Mouse (Mus musculus) hindbrain, embryonic 10.5 days (tissue): ENCODE measurements around the gene Rrp9. TPM values are rescaled to one million over a fixed set of nuclear protein-coding genes. Genes with fewer than 3 reads are reported as not detected.
A peak's percentile ranks its signal among the peaks of the same experiment; 100 is the strongest.

Experiments
- DNase-seq: peaks from one replicate; pipeline ENCODE4 v3.0.0-alpha.2; 2017; ENCODE audit warnings: low spot score
- H3K27ac ChIP-seq: fragments of 300-500 bp; sonication (generic); 2 replicates; pipeline ENCODE4 v1.5.1; 2016; ENCODE audit warnings: mild to moderate bottlenecking, moderate library complexity
- H3K27me3 ChIP-seq: fragments of 300-500 bp; sonication (generic); 2 replicates; pipeline ENCODE4 v1.6.1; 2016; ENCODE audit warnings: mild to moderate bottlenecking; ENCODE audit not compliant: poor library complexity, insufficient read depth, severe bottlenecking
- H3K36me3 ChIP-seq: fragments of 300-500 bp; sonication (generic); 2 replicates; pipeline ENCODE4 v1.6.1; 2016; ENCODE audit warnings: mild to moderate bottlenecking, moderate library complexity
- H3K4me1 ChIP-seq: fragments of 300-500 bp; sonication (generic); replicated peaks from 2 replicates; pipeline ENCODE4 v1.6.1; 2016; ENCODE audit warnings: mild to moderate bottlenecking
- H3K4me3 ChIP-seq: fragments of 300-500 bp; sonication (generic); 2 replicates; pipeline ENCODE4 v1.5.1; 2016; ENCODE audit warnings: mild to moderate bottlenecking, moderate library complexity
- H3K9me3 ChIP-seq: fragments of 300-500 bp; sonication (generic); 2 replicates; pipeline ENCODE4 v1.6.1; 2016; ENCODE audit warnings: mild to moderate bottlenecking, moderate library complexity
- WGBS: fragments of 180-500 bp; shearing (Covaris S2); methylation state at CpG from one replicate; pipeline ENCODE4 v1.1.7; 2016; 5-methylcytosine and 5-hydroxymethylcytosine counted together
- polyA plus RNA-seq: library from polyadenylated mRNA; unstranded; fragments of >200 nt; fragmentation: Nextera tagmentation; extraction: Ambion mirVana; gene quantifications from 2 replicates; pipeline ENCODE4 v1.2.1, GENCODE M21; 2016

Rrp9 gene
- 64.1 and 76.2 TPM in 2 replicates for polyA plus RNA-seq

GRCm38 (mm10) chr9:106475663-106476001 is at the start of gene Rrp9:
TSS of gene Rrp9 (plus strand) at chr9:106475963.
- 90% methylated on average over 10 of the region's 10 CpGs for WGBS
- Histone ChIP-seq H3K27ac (peak within 1 kb of the TSS; percentile 80), H3K4me3 (peak within 1 kb of the TSS; percentile 83), H3K27me3 (peaks cover 14% of the 10 kb centered on the region; the same call in 1 of the 2 replicates), H3K9me3 (no peaks in the 10 kb centered on the region), H3K36me3 (peaks cover 16% of the 10 kb centered on the region), H3K4me1 (peaks cover 80% of the 10 kb centered on the region)
- DNase-seq, result no peak

DNA sequence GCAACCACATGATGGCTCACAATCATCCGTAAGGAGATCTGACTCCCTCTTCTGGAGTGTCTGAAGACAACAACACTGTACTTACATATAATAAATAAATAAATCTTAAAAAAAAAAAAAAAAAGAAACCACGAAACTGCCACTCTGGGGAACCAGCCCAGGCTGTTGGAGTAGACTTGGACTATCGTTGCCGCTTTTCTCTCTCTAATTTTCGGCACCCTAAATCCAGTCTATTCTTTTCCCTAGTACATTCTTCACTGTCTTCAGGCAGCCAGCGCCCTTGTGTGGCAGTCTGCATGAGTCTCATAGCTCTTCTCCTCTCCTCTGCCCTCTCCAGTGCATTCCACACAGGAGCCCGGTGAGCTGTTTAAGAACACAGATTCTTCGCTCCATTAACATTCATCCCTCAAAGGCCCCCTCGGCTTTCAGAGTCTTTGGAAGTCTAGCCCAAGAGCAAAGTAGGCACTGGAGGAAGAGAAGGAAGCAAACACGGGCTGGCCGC is 47.0 kb upstream of the Rrp9 start:
- no peak for DNase-seq
- Histone ChIP-seq H3K9me3 (no peaks in the 10 kb centered on the region), H3K36me3 (peaks cover 36% of the 10 kb centered on the region), H3K27me3 (no peaks in the 10 kb centered on the region), H3K27ac (peak overlapping the region; percentile 97), H3K4me1 (peaks cover 20% of the 10 kb centered on the region), H3K4me3 (peak overlapping the region; percentile 91)
- WGBS, result 23% methylated on average over 11 of the region's 11 CpGs

GRCm38 (mm10) chr9:106429221-106430014 is 46.3 kb upstream of the Rrp9 start, which contains the start of gene Rpl29:
TSS of gene Rpl29 (plus strand) at chr9:106429454.
- H3K36me3 ChIP-seq, result peaks cover 43% of the 10 kb centered on the region
- H3K4me3 ChIP-seq, result peak within 1 kb of the TSS; percentile 91
- WGBS, result under 1% methylated on average over 55 of the region's 55 CpGs
- H3K9me3 ChIP-seq, result no peaks in the 10 kb centered on the region
- peak; percentile 95 for DNase-seq
- H3K27me3 ChIP-seq, result no peaks in the 10 kb centered on the region
- peak within 1 kb of the TSS; percentile 97 for H3K27ac ChIP-seq
- H3K4me1 ChIP-seq, result peaks cover 20% of the 10 kb centered on the region

DNA sequence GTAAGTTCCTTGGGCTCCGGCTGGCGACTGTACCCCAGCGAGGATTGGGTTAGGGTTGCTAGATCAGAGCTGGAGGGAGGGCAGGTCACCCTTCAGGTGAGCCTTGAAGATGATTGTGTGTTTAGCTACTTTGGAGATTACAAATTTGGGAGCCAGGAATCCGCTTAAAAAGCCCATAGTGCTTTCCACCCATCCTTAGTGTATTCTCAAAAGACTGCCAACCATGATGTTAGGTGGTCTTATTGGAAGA is 45.8 kb upstream of the Rrp9 start:
- peaks cover 48% of the 10 kb centered on the region for H3K36me3 ChIP-seq
- H3K9me3 ChIP-seq, result no peaks in the 10 kb centered on the region
- 7% methylated on average over 4 of the region's 4 CpGs for WGBS
- H3K4me1 ChIP-seq, result peaks cover 25% of the 10 kb centered on the region
- H3K4me3 ChIP-seq, result peak overlapping the region; percentile 91
- H3K27me3 ChIP-seq, result no peaks in the 10 kb centered on the region
- H3K27ac ChIP-seq, result peak overlapping the region; percentile 97
- no peak for DNase-seq

GRCm38 (mm10) chr9:106433389-106433788 is 42.4 kb upstream of the Rrp9 start:
- H3K27ac ChIP-seq, result peak overlapping the region; percentile 29; the same call in 1 of the 2 replicates
- no peaks in the 10 kb centered on the region for H3K9me3 ChIP-seq
- no peak overlapping the region for H3K4me3 ChIP-seq
- peaks cover 56% of the 10 kb centered on the region for H3K36me3 ChIP-seq
- no peaks in the 10 kb centered on the region for H3K27me3 ChIP-seq
- H3K4me1 ChIP-seq, result peaks cover 47% of the 10 kb centered on the region
- WGBS, result 80% methylated on average over 7 of the region's 7 CpGs
- no peak for DNase-seq

DNA sequence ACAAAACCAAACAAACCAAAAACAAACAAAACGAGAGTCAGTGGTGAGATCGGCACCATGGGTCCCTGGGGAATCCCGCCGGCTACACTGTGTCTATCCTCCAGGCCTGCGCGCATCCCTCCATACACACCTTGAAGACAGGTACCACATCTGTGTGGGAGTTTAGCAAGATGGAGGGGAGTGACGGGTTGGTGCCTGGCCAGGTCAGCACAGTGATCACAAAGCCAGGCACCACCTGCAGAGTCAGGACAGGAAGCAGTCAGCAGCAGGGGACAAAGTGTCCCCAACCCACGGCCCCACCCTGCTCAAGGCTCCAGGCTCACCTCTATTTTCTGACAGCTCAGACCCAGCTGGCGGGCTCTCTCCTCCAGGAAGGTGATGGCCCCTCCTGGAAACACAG is 39.2 kb upstream of the Rrp9 start:
- Histone ChIP-seq H3K9me3 (no peaks in the 10 kb centered on the region), H3K27me3 (no peaks in the 10 kb centered on the region), H3K27ac (no peak overlapping the region), H3K36me3 (peaks cover 42% of the 10 kb centered on the region), H3K4me1 (peaks cover 38% of the 10 kb centered on the region), H3K4me3 (no peak overlapping the region)
- DNase-seq, result no peak
- WGBS, result 86% methylated on average over 9 of the region's 9 CpGs

DNA sequence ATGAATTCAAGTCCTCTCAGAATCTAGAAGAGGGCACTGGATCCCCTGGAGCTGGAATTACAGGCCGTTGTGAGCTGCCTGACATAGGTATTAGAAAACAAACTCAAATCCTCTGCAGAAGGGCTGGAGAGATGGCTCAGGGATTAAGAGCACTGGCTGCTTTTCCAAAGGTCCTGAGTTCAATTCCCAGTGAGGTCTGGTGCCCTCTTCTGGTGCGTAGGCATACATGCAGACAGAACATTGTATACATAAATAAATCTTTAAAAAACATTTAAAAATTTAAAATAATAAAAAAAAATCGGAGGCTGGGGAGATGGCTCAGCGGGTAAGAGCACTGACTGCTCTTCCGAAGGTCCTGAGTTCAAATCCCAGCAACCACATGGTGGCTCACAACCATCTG is 33.1 kb upstream of the Rrp9 start:
- Histone ChIP-seq H3K4me1 (peaks cover 44% of the 10 kb centered on the region), H3K36me3 (no peaks in the 10 kb centered on the region), H3K27ac (no peak overlapping the region), H3K27me3 (no peaks in the 10 kb centered on the region), H3K9me3 (no peaks in the 10 kb centered on the region), H3K4me3 (no peak overlapping the region)
- WGBS, result 79% methylated on average over 5 of the region's 5 CpGs
- no peak for DNase-seq

DNA sequence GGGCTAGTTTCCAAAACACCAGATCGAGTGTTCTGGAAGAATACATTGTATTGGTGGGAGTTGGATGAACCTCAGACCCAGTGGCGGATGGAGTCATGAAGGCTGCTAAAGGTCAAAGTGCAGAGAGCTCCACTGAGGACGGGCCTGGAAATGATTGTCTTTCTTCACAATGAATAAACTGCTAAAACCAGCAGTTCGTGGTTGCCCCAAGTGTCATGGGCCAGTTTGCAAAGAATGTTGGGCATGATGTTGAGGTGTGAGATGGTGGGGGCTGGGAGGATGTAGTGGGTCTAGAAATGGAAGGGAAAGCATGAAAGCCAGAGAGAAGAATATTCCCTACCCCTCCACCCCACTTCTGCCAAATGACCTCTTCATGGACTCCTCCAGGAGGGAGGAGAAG is 30.9 kb upstream of the Rrp9 start:
- Histone ChIP-seq H3K9me3 (no peaks in the 10 kb centered on the region), H3K27ac (no peak overlapping the region), H3K36me3 (no peaks in the 10 kb centered on the region), H3K4me1 (peaks cover 51% of the 10 kb centered on the region), H3K27me3 (peaks cover 2% of the 10 kb centered on the region; the same call in 1 of the 2 replicates), H3K4me3 (no peak overlapping the region)
- DNase-seq, result no peak
- 53% methylated on average over 4 of the region's 4 CpGs for WGBS

DNA sequence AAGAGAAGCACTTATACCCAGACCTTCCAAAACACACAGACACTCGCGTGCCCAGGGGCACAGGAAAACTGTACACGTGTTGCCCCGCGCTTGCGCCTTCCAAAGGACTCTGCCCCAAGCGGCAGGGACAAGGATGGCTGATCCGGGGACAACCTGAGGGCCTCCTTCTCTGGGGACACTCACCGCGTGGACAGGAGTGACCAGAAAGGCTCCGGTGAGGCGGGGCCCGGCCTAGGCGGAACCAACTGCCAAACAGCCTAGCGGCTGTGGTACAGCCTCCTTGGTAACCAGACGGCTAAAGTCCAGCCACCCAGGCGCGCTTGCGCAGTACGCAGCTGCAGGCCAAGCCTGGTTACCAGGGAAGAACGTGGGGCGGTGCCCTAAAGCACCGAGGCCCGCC is 28.4 kb upstream of the Rrp9 start, which contains the start of the genes Abhd14b and Abhd14a:
Gene Abhd14b (plus strand): TSS at position 112 of the 400 bp plus-strand sequence.
Gene Abhd14a (minus strand): TSS at position 331 of the 400 bp plus-strand sequence.
- peaks cover 76% of the 10 kb centered on the region for H3K4me1 ChIP-seq
- H3K4me3 ChIP-seq, result peak within 1 kb of the TSS; percentile 63
- under 1% methylated on average over 24 of the region's 24 CpGs for WGBS
- peak; percentile 94 for DNase-seq
- H3K27ac ChIP-seq, result peak within 1 kb of the TSS; percentile 88
- no peaks in the 10 kb centered on the region for H3K9me3 ChIP-seq
- H3K27me3 ChIP-seq, result peaks cover 4% of the 10 kb centered on the region; the same call in 1 of the 2 replicates
- H3K36me3 ChIP-seq, result no peaks in the 10 kb centered on the region

GRCm38 (mm10) chr9:106447951-106448350 is 27.8 kb upstream of the Rrp9 start:
- Histone ChIP-seq H3K27me3 (peaks cover 4% of the 10 kb centered on the region; the same call in 1 of the 2 replicates), H3K27ac (peak overlapping the region; percentile 88), H3K36me3 (no peaks in the 10 kb centered on the region), H3K9me3 (no peaks in the 10 kb centered on the region), H3K4me1 (peaks cover 82% of the 10 kb centered on the region), H3K4me3 (peak overlapping the region; percentile 63)
- no peak for DNase-seq
- 39% methylated on average over 9 of the region's 9 CpGs for WGBS

- H3K4me1 ChIP-seq, result peaks cover 86% of the 10 kb centered on the region
- H3K27me3 ChIP-seq, result peaks cover 4% of the 10 kb centered on the region; the same call in 1 of the 2 replicates
- H3K36me3 ChIP-seq, result no peaks in the 10 kb centered on the region
- peak overlapping the region; percentile 88 for H3K27ac ChIP-seq
- DNase-seq, result peak; percentile 71
- H3K9me3 ChIP-seq, result no peaks in the 10 kb centered on the region
- WGBS, result 1% methylated on average over 23 of the region's 23 CpGs
- H3K4me3 ChIP-seq, result peak overlapping the region; percentile 63
Observed at GRCm38 (mm10) chr9:106448498-106449031, 27.2 kb upstream of the Rrp9 start.

DNA sequence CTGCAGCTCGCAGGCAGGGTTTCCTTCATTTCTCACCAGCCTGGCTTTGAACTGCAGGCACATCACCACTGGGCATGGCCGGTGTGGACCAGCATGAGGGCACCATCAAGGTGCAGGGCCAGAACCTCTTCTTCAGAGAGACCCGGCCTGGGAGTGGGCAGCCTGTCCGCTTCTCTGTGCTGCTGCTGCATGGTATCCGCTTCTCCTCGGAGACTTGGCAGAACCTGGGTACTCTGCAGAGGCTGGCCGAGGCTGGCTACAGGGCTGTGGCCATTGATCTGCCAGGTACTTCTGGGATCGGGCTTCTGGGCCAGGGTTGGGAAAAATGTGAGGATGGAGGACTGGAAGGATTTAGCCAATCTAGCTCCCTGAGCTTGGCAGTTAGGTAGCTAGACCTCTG is 25.8 kb upstream of the Rrp9 start:
- DNase-seq, result no peak
- H3K27me3 ChIP-seq, result peaks cover 4% of the 10 kb centered on the region; the same call in 1 of the 2 replicates
- H3K4me1 ChIP-seq, result peaks cover 90% of the 10 kb centered on the region
- no peaks in the 10 kb centered on the region for H3K36me3 ChIP-seq
- H3K9me3 ChIP-seq, result no peaks in the 10 kb centered on the region
- H3K4me3 ChIP-seq, result peak overlapping the region; percentile 20; the same call in 1 of the 2 replicates
- 93% methylated on average over 8 of the region's 8 CpGs for WGBS
- H3K27ac ChIP-seq, result 0 out of 2 replicates have a peak overlapping the region, but pooled peaks have one; percentile 23

DNA sequence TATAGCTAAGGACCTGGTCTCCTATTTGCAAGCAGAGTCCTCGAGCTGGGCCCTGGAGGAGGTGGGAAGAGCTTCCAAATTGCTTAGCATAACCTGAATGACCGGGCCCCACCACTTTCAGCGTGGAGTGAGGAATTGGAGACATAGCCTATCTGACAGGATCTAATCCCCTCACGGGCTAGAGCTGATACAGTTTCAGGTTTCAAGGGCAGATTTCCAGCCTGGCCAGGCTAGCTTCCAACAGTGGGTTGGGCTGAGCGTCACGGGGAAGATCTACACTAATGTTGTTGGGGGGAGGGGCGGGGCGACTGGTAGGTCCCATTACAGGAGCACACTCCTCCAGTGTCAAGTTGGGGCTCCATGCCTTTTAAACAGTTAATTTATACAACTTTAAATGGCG is 25.1 kb upstream of the Rrp9 start:
- H3K4me1 ChIP-seq, result peaks cover 90% of the 10 kb centered on the region
- no peak for DNase-seq
- WGBS, result 26% methylated on average over 9 of the region's 9 CpGs
- peaks cover 4% of the 10 kb centered on the region; the same call in 1 of the 2 replicates for H3K27me3 ChIP-seq
- no peaks in the 10 kb centered on the region for H3K36me3 ChIP-seq
- H3K4me3 ChIP-seq, result peak overlapping the region; percentile 91; the same call in 1 of the 2 replicates
- peak overlapping the region; percentile 31; the same call in 1 of the 2 replicates for H3K27ac ChIP-seq
- no peaks in the 10 kb centered on the region for H3K9me3 ChIP-seq
